Mouse (Mus musculus): ENCODE measurements around the gene Nmur1. TPM values are rescaled to one million over a fixed set of nuclear protein-coding genes. Genes with fewer than 3 reads are reported as not detected.

The Nmur1 gene
- polyA plus RNA-seq, 1 experiment from 2014 or later: not detected

- Histone ChIP-seq H3K4me2 (no peak overlapping the region), H3K4me3 (no peak overlapping the region), H3K36me3 (no peaks in the 10 kb centered on the region), H3K27ac (no peak overlapping the region), H3K9ac (no peak overlapping the region), H3K27me3 (no peaks in the 10 kb centered on the region), H3K9me3 (no peaks in the 10 kb centered on the region; the same call in 1 of the 2 replicates), H3K4me1 (peaks cover 4% of the 10 kb centered on the region; the same call in 1 of the 2 replicates)
- no peak for ATAC-seq (ENCODE audit: insufficient number of reproducible peaks, insufficient read depth, low FRiP score, low TSS enrichment, low read depth)
- 62% methylated on average over 5 of the region's 5 CpGs for WGBS
Observed at GRCm38 (mm10) chr1:86404834-86405233, 21.2 kb downstream of the Nmur1 start.

DNA sequence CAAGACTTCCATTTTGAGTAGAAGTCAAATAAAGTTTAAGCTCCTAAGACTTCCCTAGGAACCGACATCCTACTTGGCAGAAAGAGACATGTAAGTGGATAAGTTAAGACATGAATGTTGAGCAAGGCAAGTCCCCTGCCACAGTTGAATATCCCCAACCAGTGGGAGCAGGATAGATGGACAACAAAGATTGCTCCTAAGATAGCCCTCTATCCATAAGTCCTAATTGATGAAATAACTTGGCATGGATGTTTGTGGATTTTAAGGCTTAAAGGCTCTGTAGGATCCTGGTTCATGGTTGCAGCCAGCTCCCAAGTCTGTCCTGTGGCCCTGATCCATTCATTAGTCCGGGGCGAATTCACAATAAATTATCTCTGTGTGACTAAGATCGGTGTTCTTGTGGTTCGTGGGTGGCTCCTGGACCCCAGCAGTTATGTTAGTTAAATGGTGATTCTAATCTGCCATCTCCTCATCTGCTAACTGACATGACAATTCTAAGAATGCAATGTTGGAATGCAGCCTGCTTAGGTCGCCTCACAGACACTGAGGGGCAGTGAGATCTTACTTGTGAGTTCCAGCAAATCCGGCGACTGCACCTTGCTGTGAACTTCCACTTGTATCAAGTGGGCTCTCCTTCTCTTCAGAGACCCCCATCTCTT lies 25.8 kb downstream of the Nmur1 start:
- no peak overlapping the region for H3K4me2 ChIP-seq
- no peak overlapping the region for H3K27ac ChIP-seq
- H3K36me3 ChIP-seq: no peaks in the 10 kb centered on the region
- no peak overlapping the region for H3K9ac ChIP-seq
- no peak overlapping the region for H3K4me3 ChIP-seq
- ATAC-seq (ENCODE audit: insufficient number of reproducible peaks, insufficient read depth, low FRiP score, low TSS enrichment, low read depth): no peak
- WGBS: 71% methylated on average over 8 of the region's 8 CpGs
- no peaks in the 10 kb centered on the region for H3K27me3 ChIP-seq
- H3K9me3 ChIP-seq: no peaks in the 10 kb centered on the region; the same call in 1 of the 2 replicates
- no peaks in the 10 kb centered on the region for H3K4me1 ChIP-seq

- 78% methylated on average over 3 of the region's 3 CpGs for WGBS
- Histone ChIP-seq H3K9ac (no peak overlapping the region), H3K27ac (no peak overlapping the region), H3K4me2 (no peak overlapping the region), H3K4me1 (no peaks in the 10 kb centered on the region), H3K9me3 (no peaks in the 10 kb centered on the region), H3K27me3 (no peaks in the 10 kb centered on the region), H3K4me3 (no peak overlapping the region), H3K36me3 (no peaks in the 10 kb centered on the region)
- no peak for ATAC-seq (ENCODE audit: insufficient number of reproducible peaks, insufficient read depth, low FRiP score, low TSS enrichment, low read depth)
Observed at GRCm38 (mm10) chr1:86399322-86399721, 26.7 kb downstream of the Nmur1 start.

GRCm38 (mm10) chr1:86398222-86398621 lies 27.8 kb downstream of the Nmur1 start:
- WGBS: 21% methylated on average over 7 of the region's 7 CpGs
- Histone ChIP-seq H3K27ac (no peak overlapping the region), H3K4me2 (no peak overlapping the region), H3K9ac (0 out of 2 replicates have a peak overlapping the region, but pooled peaks have one; percentile 16), H3K4me3 (no peak overlapping the region), H3K27me3 (no peaks in the 10 kb centered on the region), H3K4me1 (no peaks in the 10 kb centered on the region), H3K9me3 (no peaks in the 10 kb centered on the region), H3K36me3 (no peaks in the 10 kb centered on the region)
- no peak for ATAC-seq (ENCODE audit: insufficient number of reproducible peaks, insufficient read depth, low FRiP score, low TSS enrichment, low read depth)

- no peak overlapping the region for H3K4me2 ChIP-seq
- no peaks in the 10 kb centered on the region for H3K36me3 ChIP-seq
- peak overlapping the region; percentile 39; the same call in 1 of the 2 replicates for H3K27ac ChIP-seq
- no peak for ATAC-seq (ENCODE audit: insufficient number of reproducible peaks, insufficient read depth, low FRiP score, low TSS enrichment, low read depth)
- WGBS: 72% methylated on average over 8 of the region's 8 CpGs
- no peaks in the 10 kb centered on the region for H3K4me1 ChIP-seq
- no peaks in the 10 kb centered on the region for H3K9me3 ChIP-seq
- no peak overlapping the region for H3K9ac ChIP-seq
- no peak overlapping the region for H3K4me3 ChIP-seq
- H3K27me3 ChIP-seq: no peaks in the 10 kb centered on the region
Observed at GRCm38 (mm10) chr1:86397621-86398020, 28.4 kb downstream of the Nmur1 start.

DNA sequence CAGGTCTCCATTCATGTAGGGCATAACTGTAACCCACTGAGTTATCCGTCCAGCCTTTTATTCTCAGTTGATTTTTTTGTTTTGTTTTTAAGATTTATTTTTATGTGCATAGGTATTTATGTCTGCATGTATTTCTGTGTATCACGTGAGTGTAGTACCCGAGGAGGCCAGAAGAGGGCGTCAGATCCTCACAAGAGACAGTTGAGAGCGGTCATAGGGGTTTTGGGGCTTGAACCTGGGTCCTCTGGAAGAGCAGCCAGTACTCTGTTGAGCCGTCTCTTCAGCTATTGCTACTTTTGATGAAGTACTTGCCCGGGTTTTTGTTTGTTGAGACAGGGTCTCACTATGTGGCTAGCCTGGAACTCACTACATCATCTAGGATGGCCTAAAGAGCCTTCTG lies 30.1 kb downstream of the Nmur1 start:
- no peak overlapping the region for H3K9ac ChIP-seq
- no peak overlapping the region for H3K4me3 ChIP-seq
- H3K9me3 ChIP-seq: no peaks in the 10 kb centered on the region
- H3K36me3 ChIP-seq: no peaks in the 10 kb centered on the region
- WGBS: 74% methylated on average over 7 of the region's 7 CpGs
- ATAC-seq (ENCODE audit: insufficient number of reproducible peaks, insufficient read depth, low FRiP score, low TSS enrichment, low read depth): no peak
- H3K4me1 ChIP-seq: peaks cover 3% of the 10 kb centered on the region
- H3K27ac ChIP-seq: no peak overlapping the region
- H3K27me3 ChIP-seq: no peaks in the 10 kb centered on the region
- no peak overlapping the region for H3K4me2 ChIP-seq

DNA sequence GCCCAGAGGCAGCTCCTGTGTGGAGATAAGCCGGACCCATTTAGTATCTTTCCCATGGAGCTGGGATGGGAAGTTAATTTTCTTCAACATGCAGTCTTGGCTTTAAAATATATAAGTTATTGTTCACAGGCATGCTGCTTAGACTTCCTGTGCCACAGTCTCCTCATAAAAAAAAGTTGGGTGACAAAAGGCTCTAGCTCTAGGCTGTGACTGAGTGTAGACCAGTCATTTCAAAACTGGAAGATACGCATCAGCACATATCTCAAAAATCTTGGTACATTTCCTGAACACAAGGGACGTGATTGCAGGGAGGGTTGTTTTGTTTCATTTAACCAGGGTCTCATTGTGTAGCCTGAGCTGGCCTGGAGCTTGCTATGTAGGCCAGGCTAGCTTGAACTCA lies 31.8 kb downstream of the Nmur1 start:
- Histone ChIP-seq H3K9ac (no peak overlapping the region), H3K9me3 (no peaks in the 10 kb centered on the region), H3K27ac (no peak overlapping the region), H3K4me3 (no peak overlapping the region), H3K36me3 (no peaks in the 10 kb centered on the region), H3K4me2 (no peak overlapping the region), H3K4me1 (peaks cover 3% of the 10 kb centered on the region), H3K27me3 (no peaks in the 10 kb centered on the region)
- WGBS: 87% methylated on average over 3 of the region's 3 CpGs
- no peak for ATAC-seq (ENCODE audit: insufficient number of reproducible peaks, insufficient read depth, low FRiP score, low TSS enrichment, low read depth)

GRCm38 (mm10) chr1:86393219-86393618 lies 32.8 kb downstream of the Nmur1 start:
- Histone ChIP-seq H3K9me3 (no peaks in the 10 kb centered on the region), H3K4me3 (no peak overlapping the region), H3K27ac (no peak overlapping the region), H3K9ac (no peak overlapping the region), H3K36me3 (no peaks in the 10 kb centered on the region), H3K4me1 (peaks cover 3% of the 10 kb centered on the region), H3K27me3 (no peaks in the 10 kb centered on the region), H3K4me2 (no peak overlapping the region)
- 92% methylated on average over 3 of the region's 3 CpGs for WGBS
- no peak for ATAC-seq (ENCODE audit: insufficient number of reproducible peaks, insufficient read depth, low FRiP score, low TSS enrichment, low read depth)

GRCm38 (mm10) chr1:86391425-86391824 lies 34.6 kb downstream of the Nmur1 start:
- no peak overlapping the region for H3K27ac ChIP-seq
- no peaks in the 10 kb centered on the region for H3K36me3 ChIP-seq
- no peak overlapping the region for H3K4me3 ChIP-seq
- H3K9me3 ChIP-seq: no peaks in the 10 kb centered on the region
- no peak overlapping the region for H3K4me2 ChIP-seq
- no peaks in the 10 kb centered on the region for H3K27me3 ChIP-seq
- WGBS: 50% methylated on average over 2 of the region's 2 CpGs
- peaks cover 3% of the 10 kb centered on the region for H3K4me1 ChIP-seq
- ATAC-seq (ENCODE audit: insufficient number of reproducible peaks, insufficient read depth, low FRiP score, low TSS enrichment, low read depth): no peak
- no peak overlapping the region for H3K9ac ChIP-seq

GRCm38 (mm10) chr1:86389230-86389629 lies 36.8 kb downstream of the Nmur1 start:
- no peaks in the 10 kb centered on the region for H3K9me3 ChIP-seq
- H3K27ac ChIP-seq: no peak overlapping the region
- ATAC-seq (ENCODE audit: insufficient number of reproducible peaks, insufficient read depth, low FRiP score, low TSS enrichment, low read depth): no peak
- H3K4me2 ChIP-seq: no peak overlapping the region
- no peaks in the 10 kb centered on the region for H3K27me3 ChIP-seq
- no peak overlapping the region for H3K4me3 ChIP-seq
- peaks cover 3% of the 10 kb centered on the region for H3K4me1 ChIP-seq
- 3% methylated on average over 11 of the region's 11 CpGs for WGBS
- H3K36me3 ChIP-seq: no peaks in the 10 kb centered on the region
- 0 out of 2 replicates have a peak overlapping the region, but pooled peaks have one; percentile 21 for H3K9ac ChIP-seq

GRCm38 (mm10) chr1:86381027-86381426 lies 45.0 kb downstream of the Nmur1 start:
- H3K9me3 ChIP-seq: no peaks in the 10 kb centered on the region
- peaks cover 23% of the 10 kb centered on the region for H3K4me1 ChIP-seq
- H3K36me3 ChIP-seq: no peaks in the 10 kb centered on the region
- no peak overlapping the region for H3K9ac ChIP-seq
- H3K4me3 ChIP-seq: no peak overlapping the region
- 36% methylated on average over 13 of the region's 13 CpGs for WGBS
- no peak for ATAC-seq (ENCODE audit: insufficient number of reproducible peaks, insufficient read depth, low FRiP score, low TSS enrichment, low read depth)
- peak overlapping the region; percentile 14; the same call in 1 of the 2 replicates for H3K4me2 ChIP-seq
- no peak overlapping the region for H3K27ac ChIP-seq
- no peaks in the 10 kb centered on the region for H3K27me3 ChIP-seq

DNA sequence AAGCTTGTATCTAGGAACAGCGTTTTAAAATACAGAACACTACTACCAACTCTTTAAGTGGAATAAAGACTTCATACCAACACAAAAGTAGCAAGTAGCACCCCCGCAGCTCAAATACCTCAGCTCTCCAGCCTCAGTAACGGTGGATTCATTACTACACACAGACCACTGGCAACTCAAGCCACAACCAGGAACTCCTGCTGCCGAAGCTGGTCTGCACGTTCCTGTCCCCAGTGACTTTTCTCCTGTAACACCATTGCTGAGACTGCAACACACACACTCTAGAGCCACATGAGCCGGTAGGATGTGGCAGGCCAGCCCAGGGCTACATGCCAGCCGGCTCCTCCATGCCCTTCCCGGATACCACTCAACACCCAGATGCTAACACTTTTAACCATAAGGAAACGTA lies 46.9 kb downstream of the Nmur1 start:
- H3K9ac ChIP-seq: no peak overlapping the region
- H3K36me3 ChIP-seq: no peaks in the 10 kb centered on the region
- peaks cover 23% of the 10 kb centered on the region for H3K4me1 ChIP-seq
- 0 out of 2 replicates have a peak overlapping the region, but pooled peaks have one; percentile 5 for H3K4me2 ChIP-seq
- 61% methylated on average over 9 of the region's 9 CpGs for WGBS
- H3K9me3 ChIP-seq: no peaks in the 10 kb centered on the region
- no peaks in the 10 kb centered on the region for H3K27me3 ChIP-seq
- H3K27ac ChIP-seq: peak overlapping the region; percentile 69; the same call in 1 of the 2 replicates
- ATAC-seq (ENCODE audit: insufficient number of reproducible peaks, insufficient read depth, low FRiP score, low TSS enrichment, low read depth): no peak
- no peak overlapping the region for H3K4me3 ChIP-seq

Measured in embryonic facial prominence, embryonic 13.5 days (tissue).